Mouse (Mus musculus) ovary, adult 18-20 months (tissue): ENCODE measurements around the gene Col1a1.
A peak's percentile ranks its signal among the peaks of the same experiment; 100 is the strongest.

Source experiments
- DNase-seq: peaks from one replicate; pipeline ENCODE4 v3.0.0; 2022; ENCODE audit warnings: low spot score, mixed read lengths

Col1a1 gene

GRCm38 (mm10) chr11:94978178-94978915 lies 42.3 kb downstream of the Col1a1 start:
- DNase-seq = no peak

DNA sequence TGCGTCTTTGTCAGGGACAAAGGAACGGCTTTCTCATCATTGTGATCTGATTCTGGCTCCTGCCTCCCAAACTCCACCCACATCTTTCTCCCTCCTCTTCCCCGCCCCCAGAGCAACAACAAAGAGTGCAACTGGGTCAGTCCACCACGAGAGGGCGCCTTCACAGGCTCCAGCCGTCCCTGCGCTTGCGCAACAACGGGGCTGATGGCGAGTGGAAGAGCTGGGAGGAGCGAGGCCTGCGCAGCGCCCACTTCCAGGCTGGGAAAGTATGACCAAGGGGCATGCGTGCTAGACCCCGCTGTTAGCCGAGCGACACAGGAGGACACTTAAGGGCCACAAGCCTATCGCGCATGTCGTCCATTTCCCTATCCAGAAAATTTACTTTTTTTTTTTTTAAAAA lies 42.9 kb downstream of the Col1a1 start:
- DNase-seq = peak; percentile 92

DNA sequence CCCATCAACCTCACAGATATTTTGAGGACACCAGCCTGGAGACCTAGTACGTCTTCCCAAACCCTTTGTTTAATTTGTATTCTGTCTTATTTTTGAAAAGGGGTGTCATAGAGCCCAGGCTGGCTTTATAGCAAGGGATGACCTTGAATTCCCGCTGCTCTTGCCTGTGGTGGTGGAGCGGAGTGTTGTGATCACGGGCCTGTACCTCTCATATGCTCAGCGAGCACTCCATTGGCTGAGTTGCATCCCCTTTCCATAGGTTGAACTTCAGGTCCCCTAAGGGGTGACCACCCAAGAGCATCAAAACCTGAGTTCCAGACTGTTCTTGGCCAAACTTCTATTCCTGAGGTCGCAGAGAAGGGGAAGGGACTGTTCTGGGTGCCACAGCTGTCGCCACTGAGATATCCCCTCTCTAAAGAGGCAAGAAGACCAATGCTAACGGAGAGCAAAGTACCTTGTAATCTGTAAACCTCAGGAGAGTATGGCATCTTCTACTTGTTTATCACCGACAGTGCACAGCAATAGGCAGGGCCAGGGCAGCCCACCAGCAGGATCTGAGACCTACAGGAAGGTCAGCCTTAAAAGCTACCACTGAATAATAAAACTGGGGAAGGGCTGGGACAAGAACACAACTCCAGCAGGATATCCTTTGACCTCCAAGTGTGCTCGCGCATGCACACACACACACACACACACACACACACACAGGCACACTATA lies 43.6 kb downstream of the Col1a1 start:
- no peak for DNase-seq

GRCm38 (mm10) chr11:94985140-94985539 lies 49.1 kb downstream of the Col1a1 start:
- DNase-seq = no peak

DNA sequence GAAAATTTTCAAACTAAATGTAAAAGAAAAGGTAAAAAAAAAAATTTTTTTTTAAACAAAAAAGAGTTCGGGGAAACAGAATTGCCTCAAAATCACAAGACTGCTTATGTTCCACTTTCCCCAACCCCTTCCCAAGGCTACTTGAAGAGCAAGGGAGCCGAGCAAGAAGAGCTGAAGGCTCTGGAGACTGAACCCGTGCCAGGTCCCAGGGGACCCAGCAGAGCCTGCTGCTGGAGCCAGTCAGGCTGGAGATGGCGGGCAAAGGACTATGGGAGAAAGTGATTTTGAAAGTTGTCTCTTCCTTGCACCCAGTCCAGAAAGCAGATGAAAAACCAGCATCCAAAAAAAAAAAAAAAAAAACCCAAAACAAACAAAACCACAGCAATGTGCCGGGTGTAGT lies 49.8 kb downstream of the Col1a1 start:
- DNase-seq = no peak

GRCm38 (mm10) chr11:94986435-94986834 lies 50.4 kb downstream of the Col1a1 start:
- no peak for DNase-seq

DNA sequence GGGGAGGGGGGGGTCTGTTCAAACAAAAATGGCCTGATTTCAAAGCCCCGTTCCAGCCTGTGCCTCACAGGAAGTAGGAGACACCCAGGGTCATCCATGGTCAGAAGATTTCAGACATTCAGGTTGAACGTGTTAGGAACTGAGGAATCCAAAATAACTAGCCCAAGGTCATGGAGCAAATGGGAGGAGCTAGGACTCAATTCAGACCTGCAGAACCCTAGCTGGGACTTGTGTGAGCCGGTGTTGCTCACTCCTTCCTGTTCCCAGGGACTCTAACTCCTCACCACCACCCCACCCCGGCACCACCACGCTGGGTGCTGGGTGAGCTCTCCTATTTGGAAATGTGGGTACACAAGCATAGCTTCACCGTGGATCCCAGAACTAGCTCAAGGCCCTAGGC lies 51.3 kb downstream of the Col1a1 start:
- DNase-seq = no peak

DNA sequence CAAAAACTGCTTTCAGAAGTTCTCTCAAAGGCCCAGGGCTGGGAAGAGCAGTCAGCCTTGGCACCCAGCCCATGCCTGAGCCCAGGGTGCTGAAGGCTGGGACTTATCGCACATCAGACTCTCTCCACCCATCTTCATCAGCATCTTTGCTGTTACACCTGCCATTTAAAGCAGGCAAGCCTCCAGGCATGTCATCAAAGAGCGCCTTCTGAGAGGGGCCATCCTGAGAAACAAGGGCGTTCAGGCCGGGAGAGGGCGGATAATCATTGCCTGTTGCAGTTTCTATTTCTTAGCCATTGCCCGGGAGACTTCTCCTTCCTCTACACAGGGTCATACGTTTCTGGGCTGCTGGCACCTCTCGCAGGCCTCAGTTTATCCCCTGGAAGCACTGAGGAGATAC lies 51.8 kb downstream of the Col1a1 start:
- DNase-seq = no peak

GRCm38 (mm10) chr11:94988780-94989561 lies 52.9 kb downstream of the Col1a1 start:
- no peak for DNase-seq

GRCm38 (mm10) chr11:94989562-94990017 lies 53.6 kb downstream of the Col1a1 start:
- peak; percentile 76 for DNase-seq

GRCm38 (mm10) chr11:94990102-94990748 lies 54.2 kb downstream of the Col1a1 start:
- DNase-seq = no peak

DNA sequence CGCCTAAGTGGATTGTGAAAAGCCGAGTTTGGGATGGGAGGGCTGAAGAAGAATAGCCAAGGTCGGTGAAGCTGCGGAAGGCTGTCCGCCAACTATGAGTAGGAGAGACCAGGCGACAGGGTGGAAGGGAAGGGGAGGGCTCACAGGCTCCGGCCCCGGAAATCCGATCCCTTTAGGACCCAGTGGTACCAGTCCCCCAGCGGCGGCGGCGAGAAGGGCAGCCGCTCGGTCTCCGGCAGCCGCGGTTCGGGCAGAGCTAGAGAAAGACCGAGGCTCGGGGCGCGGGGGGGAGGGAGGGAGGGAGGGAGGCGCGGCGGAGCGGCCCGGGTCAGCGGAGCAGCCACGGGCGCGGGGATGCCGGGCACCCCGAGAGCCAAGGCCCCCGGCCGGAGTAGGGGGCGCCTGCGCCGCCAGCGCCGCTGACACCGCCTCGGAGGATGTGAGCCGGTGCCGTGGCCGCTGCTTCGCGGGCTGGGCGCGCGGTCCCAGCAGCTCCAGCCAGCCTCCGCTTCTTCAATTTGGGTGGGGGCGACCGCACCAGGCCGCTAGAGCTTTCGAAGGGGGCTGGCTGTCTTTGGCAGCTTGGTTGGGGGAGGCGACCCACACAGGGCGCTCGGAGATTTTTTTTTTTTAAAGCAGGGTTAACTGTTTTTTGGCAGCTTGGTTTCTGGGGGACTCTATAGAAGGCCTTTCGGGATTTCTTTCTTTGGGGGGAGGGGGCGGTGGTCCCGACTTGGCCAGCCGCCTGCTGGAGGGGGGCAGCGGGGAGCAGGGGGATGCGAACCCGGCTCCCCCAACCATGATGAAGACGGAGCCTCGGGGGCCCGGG lies 54.9 kb downstream of the Col1a1 start, which contains the start of gene Ppp1r9b:
Gene Ppp1r9b (plus strand): TSS at position 287 of the 829 bp plus-strand sequence.
- peak; percentile 90 for DNase-seq

DNA sequence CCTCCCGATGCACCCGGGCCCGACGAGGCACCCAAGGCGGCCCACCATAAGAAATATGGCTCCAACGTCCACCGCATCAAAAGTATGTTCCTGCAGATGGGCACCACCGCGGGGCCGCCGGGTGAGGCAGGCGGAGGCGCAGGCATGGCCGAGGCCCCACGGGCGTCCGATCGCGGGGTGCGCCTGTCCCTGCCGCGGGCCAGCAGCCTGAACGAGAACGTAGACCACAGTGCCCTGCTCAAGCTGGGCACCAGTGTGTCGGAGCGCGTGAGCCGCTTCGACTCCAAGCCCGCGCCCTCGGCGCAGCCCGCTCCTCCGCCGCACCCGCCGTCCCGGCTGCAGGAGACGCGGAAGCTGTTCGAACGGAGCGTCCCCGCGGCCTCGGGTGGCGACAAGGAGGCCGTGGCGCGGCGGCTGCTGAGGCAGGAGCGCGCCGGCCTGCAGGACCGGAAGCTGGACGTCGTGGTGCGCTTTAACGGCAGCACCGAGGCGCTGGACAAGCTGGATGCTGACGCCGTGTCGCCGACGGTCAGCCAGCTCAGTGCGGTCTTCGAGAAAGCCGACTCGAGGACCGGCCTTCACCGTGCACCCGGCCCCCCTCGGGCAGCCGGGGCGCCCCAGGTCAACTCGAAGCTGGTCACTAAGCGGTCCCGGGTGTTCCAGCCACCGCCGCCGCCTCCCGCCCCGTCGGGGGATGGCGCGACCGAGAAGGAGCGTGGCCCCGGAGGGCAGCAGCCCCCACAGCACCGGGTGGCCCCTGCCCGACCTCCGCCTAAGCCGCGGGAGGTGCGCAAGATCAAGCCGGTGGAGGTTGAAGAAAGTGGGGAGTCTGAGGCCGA lies 55.8 kb downstream of the Col1a1 start:
- DNase-seq = no peak

DNA sequence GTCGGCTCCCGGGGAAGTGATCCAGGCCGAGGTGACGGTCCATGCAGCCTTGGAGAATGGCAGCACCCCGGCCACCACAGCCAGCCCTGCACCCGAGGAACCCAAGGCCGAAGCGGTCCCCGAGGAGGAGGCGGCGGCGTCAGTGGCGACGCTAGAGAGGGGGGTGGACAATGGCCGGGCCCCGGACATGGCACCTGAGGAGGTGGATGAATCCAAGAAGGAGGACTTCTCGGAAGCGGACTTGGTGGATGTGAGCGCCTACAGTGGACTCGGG lies 56.4 kb downstream of the Col1a1 start:
- no peak for DNase-seq

GRCm38 (mm10) chr11:94992754-94993606 lies 57.0 kb downstream of the Col1a1 start:
- peak; percentile 55 for DNase-seq

DNA sequence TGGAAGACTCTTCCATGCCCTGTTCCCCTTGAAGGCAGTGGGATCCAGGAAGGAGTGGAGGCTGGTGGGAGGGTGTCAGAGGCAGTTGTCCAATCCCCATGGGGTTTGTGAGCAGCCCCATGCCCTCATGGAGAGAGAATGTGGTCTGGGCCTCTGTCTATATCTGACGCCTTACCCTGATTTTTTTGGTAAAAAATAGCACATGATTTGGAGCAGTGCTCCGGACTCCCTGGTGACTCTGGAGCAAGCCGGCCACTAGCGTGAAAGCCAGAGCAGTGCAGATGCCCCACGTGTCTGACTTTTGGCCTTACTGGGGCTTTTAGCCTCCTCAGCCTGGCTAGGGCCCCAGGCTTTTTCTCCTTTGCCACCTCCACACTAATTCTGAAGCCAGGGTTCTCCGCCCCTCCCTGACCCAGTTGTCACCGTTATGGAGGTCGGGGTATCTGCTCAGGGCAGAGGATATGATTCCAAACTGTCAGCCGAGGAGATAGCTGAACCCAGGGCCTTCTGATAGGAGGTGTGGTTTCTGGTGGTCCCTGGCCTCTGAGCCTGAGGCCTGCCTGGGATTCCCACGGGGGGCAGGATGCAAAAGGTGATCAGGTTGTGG lies 58.3 kb downstream of the Col1a1 start:
- DNase-seq = no peak

DNA sequence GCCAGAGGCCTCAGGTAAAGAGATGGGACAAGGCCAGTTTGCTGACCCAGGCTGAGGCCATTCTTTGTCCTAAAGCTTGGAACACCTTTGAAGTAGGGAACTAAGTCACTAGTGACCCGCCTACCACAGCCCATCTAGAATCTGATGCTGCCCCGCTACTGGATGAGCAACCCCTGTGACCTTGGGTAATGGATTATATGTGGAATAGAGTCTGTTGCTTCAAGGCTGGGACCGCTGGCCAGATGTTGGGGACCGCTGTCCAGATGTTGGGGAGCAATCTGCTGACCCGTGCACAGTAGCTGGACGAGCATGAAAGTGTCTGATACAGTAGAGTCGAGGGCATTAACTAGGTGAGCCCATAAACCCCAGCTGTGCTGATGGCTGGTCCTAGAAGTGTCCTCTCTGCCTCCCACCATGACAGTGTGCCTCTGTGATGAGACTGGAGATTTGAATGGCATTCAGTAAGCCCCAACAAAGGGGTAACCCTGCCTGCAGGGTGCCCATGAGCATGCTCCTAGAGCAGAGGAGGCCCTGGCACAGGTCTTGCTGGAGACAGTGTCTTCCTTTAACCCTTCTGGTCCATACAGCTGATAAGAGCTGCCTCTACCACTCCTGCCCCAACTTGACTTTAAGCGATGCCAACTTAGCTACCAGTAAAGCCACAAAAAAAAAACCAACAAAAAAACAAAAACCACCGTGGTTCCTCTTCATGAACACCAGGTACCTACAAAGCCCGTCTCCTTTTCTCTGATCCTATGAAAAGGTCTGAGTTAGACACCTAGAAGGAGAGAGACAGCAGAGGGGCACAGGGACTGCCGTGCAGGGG lies 59.1 kb downstream of the Col1a1 start:
- no peak for DNase-seq

DNA sequence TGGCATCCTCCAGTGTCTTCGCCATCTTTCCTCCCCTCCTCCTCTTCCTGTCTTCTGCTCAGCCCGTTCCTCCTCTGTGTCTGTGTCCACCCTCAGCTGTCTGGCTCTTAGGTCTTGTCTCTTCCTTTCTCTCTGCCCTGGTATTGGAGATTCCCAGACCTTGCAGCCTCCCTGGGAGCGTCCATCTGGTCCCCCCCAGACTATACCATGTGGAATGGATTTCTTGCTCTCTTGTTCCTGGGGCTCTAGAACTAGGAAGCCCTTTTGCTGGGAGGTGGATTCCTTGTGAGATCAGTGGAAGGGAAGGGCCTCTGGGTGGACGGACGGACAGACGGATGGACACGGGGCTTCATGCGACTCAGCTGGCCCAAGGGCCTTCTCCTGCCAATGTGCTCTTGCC lies 60.1 kb downstream of the Col1a1 start:
- no peak for DNase-seq
